Mouse (Mus musculus) monocyte, adult 2 months (primary cell): ENCODE results near the gene Il5.
A peak's percentile ranks its signal among the peaks of the same experiment; 100 is the strongest.

Source experiments
- DNase-seq, 2 experiments: peaks; one replicate each; pipeline ENCODE4 v3.0.0; 2022; ENCODE audit warnings: low spot score in 2 of 2, low read depth in 1 of 2

Gene Il5

DNA sequence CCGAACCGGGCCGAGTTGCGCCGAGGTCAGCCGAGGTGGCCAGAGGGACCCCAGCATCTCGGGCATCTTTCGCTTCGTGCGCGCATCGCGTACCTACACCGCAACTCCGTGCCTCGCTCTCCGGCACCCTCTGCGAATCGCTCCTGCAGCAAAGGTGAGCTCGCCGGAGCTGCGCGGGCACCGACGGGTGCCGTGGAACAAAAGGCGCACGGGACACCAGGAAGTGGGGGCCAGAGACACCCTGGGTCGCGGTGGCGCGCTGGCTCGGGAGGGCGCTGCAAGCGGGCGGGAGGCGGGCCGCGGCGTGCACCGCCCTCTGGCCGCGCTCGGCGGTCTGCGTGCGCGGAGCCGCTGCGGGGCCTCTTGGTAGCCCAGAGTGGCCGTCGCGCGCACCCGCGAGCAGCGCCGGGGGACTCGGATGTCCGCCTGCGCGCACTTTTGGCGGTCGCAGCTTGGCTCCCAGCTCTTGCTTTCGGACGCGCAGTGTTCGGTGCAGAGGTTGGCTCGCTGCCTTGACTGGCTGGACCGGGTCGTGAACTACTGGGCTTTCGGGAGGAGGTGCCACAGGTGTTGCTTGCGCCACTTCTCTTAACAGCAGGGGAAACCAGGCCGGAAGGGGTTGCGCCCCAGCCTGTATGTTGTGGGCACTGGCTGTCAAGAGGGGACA is 49.7 kb downstream of the Il5 start:
- peak in 1 of 2 experiments; percentile 54 for DNase-seq

- DNase-seq = no peak
These were observed 50.6 kb downstream of the Il5 start for GRCm38 (mm10) chr11:53771001-53771744.

GRCm38 (mm10) chr11:53772536-53772935 is 51.9 kb downstream of the Il5 start:
- DNase-seq = peak in 1 of 2 experiments; percentile 33

GRCm38 (mm10) chr11:53773087-53773486 is 52.5 kb downstream of the Il5 start, which contains the start of gene Gm17334:
Gene Gm17334, minus strand, starts transcription at chr11:53773187.
- no peak for DNase-seq

DNA sequence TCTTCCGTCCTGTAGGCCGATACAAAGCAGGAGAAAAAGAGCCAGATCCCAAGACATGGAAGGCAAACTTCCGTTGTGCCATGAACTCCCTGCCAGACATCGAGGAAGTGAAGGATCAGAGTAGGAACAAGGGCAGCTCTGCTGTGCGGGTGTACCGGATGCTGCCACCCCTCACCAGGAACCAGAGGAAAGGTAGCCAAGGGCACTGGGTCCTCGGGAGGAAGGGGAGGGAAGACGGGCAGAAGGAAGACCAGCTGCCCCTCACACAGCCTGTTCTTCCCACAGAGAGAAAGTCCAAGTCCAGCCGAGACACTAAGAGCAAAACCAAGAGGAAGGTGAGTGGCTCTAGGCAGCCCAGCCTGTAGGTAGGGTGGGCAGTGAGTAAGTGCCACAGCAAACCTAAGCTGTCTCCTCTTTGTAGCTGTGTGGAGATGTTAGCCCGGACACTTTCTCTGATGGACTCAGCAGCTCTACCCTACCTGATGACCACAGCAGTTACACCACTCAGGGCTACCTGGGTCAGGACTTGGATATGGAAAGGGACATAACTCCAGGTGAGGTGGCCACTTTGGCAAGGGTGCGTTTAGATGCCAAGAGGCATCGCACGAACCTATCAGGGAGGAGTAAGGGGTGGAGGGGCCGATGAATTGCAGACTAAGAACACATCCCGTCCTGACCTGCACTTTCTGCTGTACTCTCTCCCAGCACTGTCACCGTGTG is 53.2 kb downstream of the Il5 start:
- DNase-seq = no peak
